ENCODE assay signal across 26 mouse cellular contexts in the genomic region with DNA sequence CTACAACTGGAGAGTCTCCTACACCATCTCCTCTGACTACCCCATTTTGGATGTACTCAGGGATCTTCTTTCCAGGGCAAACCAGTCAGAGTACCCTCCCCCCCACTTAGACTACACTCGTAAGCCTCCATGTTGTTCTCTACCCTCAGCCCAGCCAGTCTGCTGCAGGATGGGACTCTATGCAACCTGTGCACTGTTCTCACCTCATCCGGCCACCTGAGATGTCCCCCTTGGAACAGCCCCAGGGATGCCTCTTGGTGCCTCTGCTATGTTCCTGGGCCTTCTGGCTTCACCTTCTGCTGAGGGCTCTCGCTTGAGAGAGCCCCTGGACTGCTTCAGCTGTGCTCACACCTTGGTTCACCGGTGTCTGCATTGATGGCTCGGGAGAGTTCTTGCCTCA.
"Had no signal": no experiment of that assay in that cellular context is flagged by ENCODE, and none has a peak within 500 bp of the region (broad histone marks: within the 10 kb centered on the region; RNA-seq: fewer than 3 reads in every experiment).

No protein-coding gene starts in this region.

- ATAC-seq: intestine, embryonic 16.5 days; liver, embryonic 12.5 days had no signal

- H3K4me1 ChIP-seq: kidney, embryonic 15.5 days; liver, embryonic 12.5 days had no signal

- H3K27me3 ChIP-seq: heart, embryonic 13.5 days; heart, embryonic 15.5 days; hindbrain, embryonic 13.5 days; hindbrain, embryonic 15.5 days; kidney, embryonic 15.5 days; limb, embryonic 13.5 days; limb, embryonic 15.5 days; liver, embryonic 12.5 days had no signal

- H3K4me3 ChIP-seq: heart, adult 2 months; heart, embryonic 13.5 days; heart, embryonic 15.5 days; hindbrain, embryonic 13.5 days; hindbrain, embryonic 15.5 days; kidney, embryonic 15.5 days; limb, embryonic 13.5 days; limb, embryonic 15.5 days; liver, embryonic 12.5 days had no signal

- H3K9me3 ChIP-seq: heart, embryonic 13.5 days; heart, embryonic 15.5 days; hindbrain, embryonic 13.5 days; hindbrain, embryonic 15.5 days; kidney, embryonic 15.5 days; limb, embryonic 13.5 days; limb, embryonic 15.5 days; liver, embryonic 12.5 days had no signal

- H3K4me2 ChIP-seq: heart, embryonic 11.5 days; heart, embryonic 13.5 days; heart, embryonic 15.5 days; hindbrain, embryonic 13.5 days; hindbrain, embryonic 15.5 days; kidney, embryonic 15.5 days; limb, embryonic 15.5 days; liver, embryonic 12.5 days had no signal

- H3K36me3 ChIP-seq: heart, embryonic 13.5 days; heart, embryonic 15.5 days; hindbrain, embryonic 13.5 days; hindbrain, embryonic 15.5 days; kidney, embryonic 15.5 days; limb, embryonic 13.5 days; limb, embryonic 15.5 days; liver, embryonic 12.5 days had no signal

- DNase-seq: gastrocnemius, postnatal 14 days; gastrocnemius, postnatal 36 days; heart, adult 11 months; heart, adult 2 months; heart, postnatal 14 days; heart, postnatal 36 days; kidney, adult 11 months; kidney, adult 2 months; kidney, adult 9 months; kidney, postnatal 14 days; kidney, postnatal 36 days; layer of hippocampus, adult 9-11 months; layer of hippocampus, postnatal 36 days; left cerebral cortex, postnatal 4 days had no signal

- H3K27ac ChIP-seq: heart, embryonic 13.5 days; heart, embryonic 15.5 days; hindbrain, embryonic 13.5 days; hindbrain, embryonic 15.5 days; kidney, embryonic 15.5 days; kidney, postnatal 0 days; limb, embryonic 13.5 days; liver, embryonic 12.5 days; liver, embryonic 14.5 days had no signal

- H3K9ac ChIP-seq: heart, embryonic 13.5 days; heart, embryonic 15.5 days; hindbrain, embryonic 13.5 days; hindbrain, embryonic 15.5 days; kidney, embryonic 15.5 days; limb, embryonic 13.5 days; limb, embryonic 15.5 days; liver, embryonic 12.5 days; liver, embryonic 14.5 days had no signal
